Mouse (Mus musculus) adrenal gland, adult (tissue): ENCODE measurements around the gene Ndufa10.
"Not testable (repeated sequence)": the region's sequence is repeated elsewhere in the genome, so short reads cannot be mapped to it uniquely, and the experiment has no call there.

ENCODE experiments used
- DNase-seq, 2 experiments: peaks; one replicate each; pipeline ENCODE4 v3.0.0; 2022 to 2023; ENCODE audit warnings: low spot score in 1 of 2; ENCODE audit not compliant: inconsistent age in 2 of 2

The Ndufa10 gene

DNA sequence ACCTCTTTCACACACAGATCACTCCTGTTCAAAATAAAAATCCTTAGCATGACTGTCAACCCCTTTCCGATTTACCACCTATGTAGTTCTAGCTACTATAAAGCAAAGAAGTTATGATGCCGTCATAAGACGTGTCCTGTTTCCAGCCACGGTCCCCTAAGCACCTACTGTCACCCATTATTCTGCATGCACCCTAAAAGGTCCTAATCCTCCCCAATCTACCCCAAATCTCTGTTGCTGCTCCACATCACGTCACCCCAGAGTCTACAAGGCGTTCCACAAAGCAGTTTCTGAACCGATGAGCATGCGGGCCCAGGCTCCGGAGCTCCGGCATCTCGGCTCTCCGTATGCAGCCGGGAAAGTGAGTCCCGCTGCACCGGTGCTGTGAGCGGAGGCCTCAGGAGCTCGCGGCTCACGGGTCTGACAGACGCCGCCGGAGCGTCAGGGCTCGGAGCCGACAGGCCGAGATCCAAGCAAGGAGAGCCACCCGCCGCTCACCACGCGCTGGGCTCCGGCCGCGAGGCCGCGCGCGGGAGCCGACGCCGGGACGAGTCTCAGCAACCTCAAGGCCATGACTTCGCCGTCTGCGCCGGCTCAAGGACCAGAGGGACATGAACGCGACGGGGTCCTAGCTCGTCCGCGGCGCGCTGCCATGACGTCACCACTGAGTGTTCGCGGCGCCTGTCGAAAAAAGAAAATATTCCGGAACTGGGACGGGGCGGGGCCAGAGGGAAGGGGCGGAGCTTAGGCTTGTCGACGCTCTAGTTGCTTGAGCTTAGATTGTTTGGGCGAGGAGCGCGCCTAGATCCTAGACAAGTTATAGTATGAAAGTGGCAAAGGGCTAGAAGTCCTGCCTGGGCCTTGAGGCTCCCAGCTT, at the start of gene Ndufa10:
Gene Ndufa10, minus strand, starts transcription at position 696 of the 877 bp plus-strand sequence.
- DNase-seq: peak; percentile 94 to 99

DNA sequence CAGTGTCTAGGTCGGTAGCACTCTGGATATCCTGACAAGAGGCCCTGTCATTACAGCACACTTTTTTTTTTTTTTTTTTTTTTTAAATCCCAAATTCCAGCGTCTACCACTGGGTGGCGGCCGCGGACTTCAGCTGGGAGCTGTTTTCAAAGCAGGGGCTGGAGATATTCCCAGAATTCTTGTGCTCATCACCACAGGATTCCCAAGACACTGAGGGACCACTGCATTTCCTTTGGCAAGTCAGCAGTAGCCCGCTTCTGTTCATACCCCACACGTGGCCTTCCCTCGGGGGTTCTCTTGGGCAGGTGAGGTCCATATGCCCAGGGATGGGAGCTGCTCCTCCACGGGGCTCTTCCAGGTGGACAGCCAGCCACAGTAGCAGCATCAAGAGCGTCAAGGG, 47.7 kb upstream of the Ndufa10 start:
- DNase-seq: peak; percentile 13 to 65

- no peak for DNase-seq
These were observed 45.4 kb upstream of the Ndufa10 start for GRCm38 (mm10) chr1:92519046-92519445.

DNA sequence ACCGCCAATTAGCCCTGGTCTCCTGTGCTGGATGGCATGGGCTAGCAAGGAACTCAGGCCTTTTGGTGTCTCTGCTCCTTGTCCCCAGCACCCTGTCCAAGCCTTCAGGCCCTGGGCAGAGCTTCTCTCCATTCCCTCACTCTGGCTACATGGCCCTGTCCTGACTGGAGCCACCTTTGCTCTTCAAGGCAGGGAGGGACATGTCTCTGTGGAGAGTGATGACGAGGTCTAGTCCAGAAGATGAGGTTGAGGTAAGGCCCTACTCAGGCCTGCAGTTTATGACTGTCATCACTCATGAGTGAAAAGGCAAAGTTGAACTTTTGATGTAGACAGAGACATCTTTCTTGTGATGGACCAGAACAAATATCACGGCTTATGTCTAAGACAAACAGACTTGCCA, 44.9 kb upstream of the Ndufa10 start, which contains the start of gene Olfr1414:
Gene Olfr1414, minus strand, starts transcription at position 101 of the 400 bp plus-strand sequence.
- no peak for DNase-seq

DNA sequence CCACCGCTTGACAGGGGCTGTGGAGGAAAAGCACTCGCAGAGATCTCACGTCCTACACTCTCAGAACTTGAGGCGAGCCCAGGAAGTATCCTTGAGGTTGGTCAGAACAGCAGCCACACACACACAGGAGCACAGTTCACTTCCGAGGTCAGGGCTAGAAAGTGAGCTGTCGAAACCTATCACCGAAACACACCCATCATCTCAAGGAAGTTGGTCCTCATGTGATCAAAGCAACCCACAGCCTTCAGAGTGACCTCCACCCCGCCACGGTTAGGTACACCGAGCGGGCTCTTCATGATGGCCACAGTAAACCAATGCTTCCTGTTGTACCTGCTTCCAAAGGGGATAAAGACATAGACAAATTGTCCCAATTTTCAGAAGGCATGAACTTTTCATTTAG, 41.7 kb upstream of the Ndufa10 start:
- peak in 1 of 2 experiments; percentile 39 for DNase-seq

GRCm38 (mm10) chr1:92511646-92512045, 38.0 kb upstream of the Ndufa10 start:
- DNase-seq: not testable (repeated sequence)

DNA sequence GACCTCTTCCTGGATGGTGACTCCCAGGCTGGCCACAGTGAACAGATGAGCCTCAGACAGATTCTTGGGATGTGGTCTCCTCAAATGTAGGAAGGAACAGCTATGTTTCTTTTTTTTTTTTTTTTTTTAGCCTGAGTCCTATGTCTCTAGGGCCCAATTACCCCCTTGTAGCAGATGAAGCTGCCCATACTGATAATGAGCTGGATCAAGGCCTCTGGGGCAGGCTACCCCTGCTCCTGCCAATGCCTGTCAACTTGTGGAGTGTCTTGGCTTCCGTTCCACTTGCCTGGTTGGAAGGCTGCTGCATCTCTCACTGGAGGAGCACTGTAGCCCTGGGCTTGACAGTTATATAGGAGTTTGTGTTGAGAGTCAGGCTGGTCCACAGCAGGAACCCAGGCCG, 22.3 kb upstream of the Ndufa10 start, which contains the start of gene Olfr1415:
Gene Olfr1415, minus strand, starts transcription at position 101 of the 400 bp plus-strand sequence.
- no peak for DNase-seq

- no peak for DNase-seq
These were observed 11.4 kb upstream of the Ndufa10 start, which contains the start of gene Olfr1416 for GRCm38 (mm10) chr1:92485013-92485412. TSS of gene Olfr1416 (minus strand) at chr1:92485113.

GRCm38 (mm10) chr1:92474066-92474578, 462 bp upstream of the Ndufa10 start:
- DNase-seq: no peak

DNA sequence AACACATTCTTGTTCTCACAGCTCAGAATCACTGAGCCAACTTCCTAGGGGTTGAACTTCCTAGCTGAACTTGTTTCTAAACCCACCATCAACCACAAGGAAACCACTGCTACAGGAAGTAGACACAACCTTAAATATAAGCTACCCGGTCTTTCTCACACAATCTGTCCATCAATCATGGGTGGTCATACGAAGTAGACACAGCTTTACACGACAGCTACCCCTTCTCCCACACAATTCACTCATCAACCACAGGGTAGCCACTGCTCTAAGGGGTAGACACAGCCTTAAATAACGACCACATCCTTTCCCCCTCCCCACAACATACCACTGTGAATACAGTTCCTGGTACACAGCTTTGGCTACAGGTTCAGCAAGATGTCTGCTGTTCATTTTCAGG, 4.8 kb downstream of the Ndufa10 start:
- no peak for DNase-seq

- no peak for DNase-seq
These were observed 15.2 kb downstream of the Ndufa10 start for GRCm38 (mm10) chr1:92458416-92458815.

DNA sequence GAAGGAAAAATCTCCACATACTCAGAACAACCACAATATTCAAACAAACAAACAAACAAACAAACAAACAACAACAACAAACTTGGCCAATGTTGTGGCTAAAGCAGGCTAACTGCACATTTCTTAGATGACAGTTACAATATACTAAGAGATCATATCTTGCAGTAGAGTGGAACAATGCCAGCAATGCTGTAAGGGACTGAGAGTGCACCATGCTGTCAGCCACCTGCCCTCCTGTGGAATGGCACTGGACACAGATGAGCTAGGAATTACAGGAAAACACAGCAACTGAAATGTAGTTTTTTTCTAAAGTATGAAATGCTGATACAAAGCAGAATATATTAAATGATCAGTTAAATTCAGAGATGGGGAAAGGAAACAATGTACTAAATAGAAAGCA, 15.9 kb downstream of the Ndufa10 start:
- DNase-seq: no peak

DNA sequence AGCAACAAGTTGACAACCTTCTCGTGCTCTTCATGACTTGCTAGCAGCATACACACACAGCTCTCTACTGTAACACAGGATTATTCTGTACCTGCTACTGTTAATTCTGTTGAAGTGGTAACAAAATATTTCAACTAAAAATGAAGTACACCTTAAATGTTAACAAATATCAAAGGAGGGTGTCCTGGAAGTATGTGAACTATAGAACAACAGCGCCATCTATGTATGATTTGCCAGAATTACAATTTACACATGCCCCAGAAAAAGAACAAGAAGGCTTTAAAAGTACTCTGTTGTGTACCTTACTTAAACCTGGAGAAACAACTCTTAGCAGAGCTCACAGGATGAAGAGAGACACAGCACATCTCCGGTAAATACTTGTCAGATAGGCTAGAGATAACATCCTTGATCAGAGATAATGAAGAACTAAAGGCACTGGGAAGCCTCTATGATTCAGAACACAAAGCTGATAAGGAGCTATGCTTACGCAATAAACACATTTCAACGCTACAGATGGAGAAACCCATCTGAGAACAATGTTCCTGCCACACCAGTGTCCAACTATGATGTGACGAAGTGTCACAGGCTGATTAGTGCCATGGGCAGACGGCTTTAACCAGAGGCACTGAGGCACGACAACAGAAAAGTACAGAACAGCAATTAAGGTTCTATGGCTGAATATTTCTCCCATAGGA, 19.8 kb downstream of the Ndufa10 start:
- peak in 1 of 2 experiments; percentile 83 for DNase-seq

DNA sequence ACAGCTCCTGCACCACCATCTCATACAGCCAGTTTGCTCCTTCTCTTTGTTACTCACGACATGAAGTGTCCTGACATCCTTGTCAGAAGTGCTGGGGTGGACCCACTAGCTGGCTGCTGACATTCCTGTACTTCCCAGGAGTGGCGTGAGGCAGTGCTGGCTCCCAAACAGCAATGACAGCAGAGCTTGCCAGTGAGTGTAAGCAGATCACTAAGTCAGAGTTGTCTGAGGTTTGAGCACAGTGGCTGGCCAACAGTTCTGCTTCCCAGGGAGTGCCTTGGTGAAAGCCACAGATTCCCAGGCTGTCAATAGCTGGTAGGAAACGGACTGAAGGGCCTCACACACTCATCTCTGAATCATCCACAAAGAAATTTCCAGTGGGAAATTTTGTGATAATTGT, 25.4 kb downstream of the Ndufa10 start:
- DNase-seq: no peak

DNA sequence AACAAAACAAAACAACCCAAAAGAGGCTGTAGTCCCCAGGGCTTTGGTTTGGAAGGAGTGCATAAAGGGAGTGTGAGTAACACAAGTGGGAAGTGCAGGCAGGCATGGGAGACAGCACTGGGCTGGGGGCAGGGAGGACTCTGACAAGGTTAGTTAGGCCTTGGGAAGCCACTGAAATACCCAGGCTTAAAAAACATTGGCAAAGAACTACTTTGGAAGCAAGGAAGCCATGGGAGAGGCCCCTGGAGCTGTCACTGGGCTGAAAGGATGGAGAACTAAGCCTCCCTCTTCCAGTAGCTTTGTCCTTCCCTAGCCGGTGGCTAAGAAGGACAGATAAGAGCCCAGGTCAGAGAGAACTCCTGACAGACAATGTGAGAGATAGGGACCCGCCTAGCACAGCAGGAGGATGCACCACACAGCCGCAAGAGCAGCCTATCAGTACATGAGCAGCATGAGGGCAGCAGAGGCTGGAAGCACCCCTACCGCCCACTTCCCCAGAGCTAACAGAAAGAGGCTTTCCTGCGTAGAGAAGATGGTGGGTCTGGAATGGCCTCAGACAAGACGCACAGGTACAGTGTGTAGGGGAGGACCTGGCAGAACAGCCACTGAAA, 32.1 kb downstream of the Ndufa10 start:
- peak; percentile 49 to 86 for DNase-seq

DNA sequence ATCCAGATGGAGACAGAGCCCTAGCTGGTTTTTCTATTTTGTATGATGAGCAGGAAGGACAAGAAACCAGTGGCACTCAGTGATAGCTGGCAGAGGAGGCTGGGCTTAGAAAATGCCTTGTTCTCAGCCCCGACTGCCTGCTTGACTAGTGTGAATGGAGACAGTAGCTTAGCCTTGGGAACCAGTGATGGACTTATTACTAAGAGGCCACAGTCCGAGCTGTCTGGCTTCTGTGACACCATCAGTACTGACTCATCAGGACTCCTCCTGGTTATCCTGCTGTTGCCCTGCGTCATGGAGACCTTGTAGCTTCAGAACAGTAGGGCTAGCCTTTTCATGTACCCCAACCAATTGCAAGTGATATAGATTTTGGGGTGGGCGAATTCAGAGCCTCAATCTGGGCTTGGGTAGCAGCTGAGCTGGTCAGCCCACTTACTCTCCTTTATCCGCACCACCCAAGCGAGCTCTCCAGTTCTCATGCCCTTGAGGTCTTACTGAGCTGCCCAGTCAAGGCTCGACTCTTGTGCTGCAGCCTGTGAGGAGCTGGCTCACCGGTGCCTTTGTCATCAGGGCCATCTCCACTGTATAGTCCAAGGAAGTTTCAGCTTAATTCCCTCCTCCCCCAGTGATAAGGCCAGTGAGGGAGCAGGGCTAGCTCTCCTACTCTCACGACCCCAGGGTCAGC, 33.5 kb downstream of the Ndufa10 start:
- DNase-seq: peak; percentile 61 to 88

- DNase-seq: peak; percentile 37 to 74
These were observed 35.9 kb downstream of the Ndufa10 start for GRCm38 (mm10) chr1:92437678-92438271.

DNA sequence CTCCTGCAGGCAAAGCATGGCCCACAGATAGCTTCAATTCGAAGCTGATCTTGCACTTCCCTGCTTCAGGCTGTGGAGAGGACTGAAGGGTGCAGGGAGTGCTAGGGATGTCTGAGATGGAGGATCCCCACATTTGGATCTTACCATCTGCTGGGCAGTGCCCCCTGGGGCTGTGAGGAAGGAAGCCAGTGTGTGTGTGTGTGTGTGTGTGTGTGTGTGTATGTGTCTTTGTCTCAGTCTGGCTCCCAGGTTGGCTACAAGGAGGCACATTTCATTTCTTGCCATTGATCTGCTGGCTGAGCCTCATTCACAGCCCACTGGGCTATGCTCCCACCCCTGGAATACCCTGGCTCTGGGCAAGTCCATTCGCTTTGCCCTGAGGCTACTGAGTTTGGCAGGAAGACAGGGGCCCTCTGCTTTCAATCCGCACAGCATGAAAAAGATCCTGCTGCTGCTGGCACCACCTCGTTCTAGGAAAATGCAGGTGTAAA, 36.8 kb downstream of the Ndufa10 start:
- DNase-seq: no peak

GRCm38 (mm10) chr1:92434986-92435385, 38.7 kb downstream of the Ndufa10 start:
- DNase-seq: no peak

GRCm38 (mm10) chr1:92432791-92433190, 40.9 kb downstream of the Ndufa10 start:
- no peak for DNase-seq
